Mouse (Mus musculus) lung, postnatal 0 days (tissue): Measurements from ENCODE around the gene Cga.

ENCODE experiments used
- CTCF ChIP-seq: IDR thresholded peaks from 2 replicates; pipeline ENCODE4 v1.5.1; 2016; ENCODE audit warnings: antibody characterized with exemption, mild to moderate bottlenecking
- EP300 ChIP-seq: IDR thresholded peaks from 2 replicates; pipeline ENCODE4 v1.6.1; 2016; ENCODE audit warnings: antibody characterized with exemption, mild to moderate bottlenecking, control low read depth

DNA sequence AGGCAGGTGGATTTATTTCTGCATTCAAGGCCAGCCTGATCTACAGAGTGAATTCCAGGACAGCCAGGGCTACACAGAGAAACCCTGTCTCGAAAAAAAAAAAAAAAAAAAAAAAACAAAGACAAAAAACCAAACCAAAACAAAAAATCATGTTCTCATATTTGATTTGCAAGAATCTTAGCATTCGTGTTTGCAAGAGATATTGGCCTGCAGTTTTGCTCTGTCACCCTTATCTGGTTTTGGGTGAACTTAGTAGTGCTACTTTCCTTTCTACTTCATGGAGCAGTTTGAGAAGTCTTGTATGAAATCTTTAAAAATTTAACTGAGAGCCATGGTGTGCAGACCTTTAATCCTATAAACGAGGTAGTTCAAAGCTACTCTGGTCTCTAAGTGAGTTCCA is 23.8 kb upstream of the Cga start:
- no peak for TF ChIP-seq CTCF
- no peak for TF ChIP-seq EP300
